In genomic region chr5:125134795-125135468, GRCm38 (mm10) we compare ENCODE assay signal across 8 mouse cellular contexts. TPM values are rescaled to one million over a fixed set of nuclear protein-coding genes. Genes with fewer than 3 reads are reported as not detected.
DNase-seq lines count a peak whose midpoint lies in the region; ATAC-seq lines count a peak whose summit lies in the region.

No protein-coding gene starts in this region.

- no peaks in the 10 kb centered on the region for H3K9me3 ChIP-seq in embryonic facial prominence, embryonic 14.5 days (ENCODE audit: control insufficient read depth, low read length)
- no peaks in the 10 kb centered on the region for H3K9me3 ChIP-seq in heart, embryonic 16.5 days (replicated peaks; ENCODE audit: control insufficient read depth, low read length)
- no peaks in the 10 kb centered on the region for H3K9me3 ChIP-seq in liver, embryonic 15.5 days (replicated peaks)

- 0 out of 2 replicates have a peak overlapping the region, but pooled peaks have one; percentile 5 for H3K4me2 ChIP-seq in embryonic facial prominence, embryonic 14.5 days (ENCODE audit: low read depth, low read length)
- H3K4me2 ChIP-seq in heart, embryonic 16.5 days (ENCODE audit: low read depth, low read length), result no peak overlapping the region
- no peak overlapping the region for H3K4me2 ChIP-seq in liver, embryonic 15.5 days

- 17% methylated on average over 10 of the region's 11 CpGs for WGBS in embryonic facial prominence, embryonic 14.5 days
- 22% methylated on average over 11 of the region's 11 CpGs for WGBS in heart, embryonic 16.5 days
- 55% methylated on average over 10 of the region's 11 CpGs for WGBS in liver, embryonic 15.5 days (ENCODE audit: insufficient replicate concordance)

- H3K27ac ChIP-seq in embryonic facial prominence, embryonic 14.5 days (replicated peaks; ENCODE audit: low read depth, low read length), result peak overlapping the region; percentile 83
- peak overlapping the region; percentile 83 for H3K27ac ChIP-seq in heart, embryonic 16.5 days (ENCODE audit: low read length)
- H3K27ac ChIP-seq in liver, embryonic 15.5 days (replicated peaks), result no peak overlapping the region

- DNase-seq in cerebellum, adult 11-12 months, result peak; percentile 67
- DNase-seq in cerebellum, adult 8-10 months, result no peak
- DNase-seq in embryonic facial prominence, embryonic 14.5 days (ENCODE audit: low spot score), result peak; percentile 90
- peak; percentile 77 for DNase-seq in kidney, postnatal 14 days
- peak; percentile 91 for DNase-seq in retina, embryonic 14.5 days (ENCODE audit: low spot score)

- H3K4me3 ChIP-seq in embryonic facial prominence, embryonic 14.5 days (ENCODE audit: low read depth, low read length), result no peak overlapping the region
- H3K4me3 ChIP-seq in heart, embryonic 16.5 days (ENCODE audit: low read length), result no peak overlapping the region
- H3K4me3 ChIP-seq in liver, embryonic 15.5 days (replicated peaks), result no peak overlapping the region

- no peaks in the 10 kb centered on the region for H3K36me3 ChIP-seq in embryonic facial prominence, embryonic 14.5 days (ENCODE audit: control insufficient read depth, insufficient read depth, low read length)
- no peaks in the 10 kb centered on the region for H3K36me3 ChIP-seq in heart, embryonic 16.5 days (ENCODE audit: control insufficient read depth, insufficient read depth)
- H3K36me3 ChIP-seq in liver, embryonic 15.5 days (replicated peaks), result no peaks in the 10 kb centered on the region

- ATAC-seq in embryonic facial prominence, embryonic 14.5 days (ENCODE audit: low read depth), result peak; percentile 79
- peak; percentile 84 for ATAC-seq in heart, embryonic 16.5 days (replicated peaks; ENCODE audit: extremely low read depth, insufficient read depth, low FRiP score)
- ATAC-seq in liver, embryonic 15.5 days (ENCODE audit: insufficient read depth), result peak; percentile 56; the same call in 1 of the 2 replicates
- ATAC-seq in megakaryocyte progenitor cell, adult 5-6 weeks (replicated peaks; ENCODE audit: poor library complexity), result no peak

- H3K9ac ChIP-seq in embryonic facial prominence, embryonic 14.5 days (ENCODE audit: low read depth, low read length), result peak overlapping the region; percentile 44; the same call in 1 of the 2 replicates
- peak overlapping the region; percentile 53; the same call in 1 of the 2 replicates for H3K9ac ChIP-seq in heart, embryonic 16.5 days (ENCODE audit: low read length)
- no peak overlapping the region for H3K9ac ChIP-seq in liver, embryonic 15.5 days

- no peaks in the 10 kb centered on the region for H3K27me3 ChIP-seq in embryonic facial prominence, embryonic 14.5 days (replicated peaks; ENCODE audit: control insufficient read depth, insufficient read depth, low read length)
- no peaks in the 10 kb centered on the region for H3K27me3 ChIP-seq in heart, embryonic 16.5 days (ENCODE audit: control insufficient read depth, insufficient read depth, low read length)
- no peaks in the 10 kb centered on the region for H3K27me3 ChIP-seq in liver, embryonic 15.5 days

- H3K4me1 ChIP-seq in embryonic facial prominence, embryonic 14.5 days (ENCODE audit: control insufficient read depth, insufficient read depth, low read length), result peaks cover 64% of the 10 kb centered on the region
- H3K4me1 ChIP-seq in heart, embryonic 16.5 days (ENCODE audit: control insufficient read depth, insufficient read depth, low read length), result peaks cover 79% of the 10 kb centered on the region
- H3K4me1 ChIP-seq in liver, embryonic 15.5 days (replicated peaks), result peaks cover 35% of the 10 kb centered on the region

RNA-seq across cellular contexts. Expression of gene Ncor2, which starts 44.1 kb away (rescaled TPM):
- polyA plus RNA-seq in embryonic facial prominence, embryonic 14.5 days (2014; fragmentation: Nextera tagmentation; extraction: Ambion mirVana), result 34.9 and 37.3 TPM in 2 replicates
- 17.6 and 19.1 TPM in 2 replicates for polyA plus RNA-seq in heart, embryonic 16.5 days (2015; fragmentation: Nextera tagmentation; extraction: Ambion mirVana)
- 3.8 and 5.4 TPM in 2 replicates for polyA plus RNA-seq in liver, embryonic 15.5 days (2015; fragmentation: Nextera tagmentation; extraction: Ambion mirVana)
- 50.1 and 57.3 TPM in 2 replicates for total RNA-seq in megakaryocyte progenitor cell, adult 5-6 weeks (2015)
- 8.4 and 10.9 TPM in 2 replicates for total RNA-seq in megakaryocyte progenitor cell, adult 5-6 weeks (2017)
